Mouse (Mus musculus): ENCODE results near the gene Slc2a10. TPM values are rescaled to one million over a fixed set of nuclear protein-coding genes. Genes with fewer than 3 reads are reported as not detected.
A peak's percentile ranks its signal among the peaks of the same experiment; 100 is the strongest.
"Not testable (repeated sequence)": the region's sequence is repeated elsewhere in the genome, so short reads cannot be mapped to it uniquely, and the experiment has no call there.

Gene Slc2a10
- total RNA-seq, 2 experiments from 2014 or later: 0.48 to 0.67 TPM

- DNase-seq: no peak
These were observed 6.1 kb downstream of the Slc2a10 start for GRCm38 (mm10) chr2:165509686-165510085.

GRCm38 (mm10) chr2:165510466-165510865 is 6.9 kb downstream of the Slc2a10 start:
- no peak for DNase-seq

- DNase-seq: not testable (repeated sequence)
These were observed 7.4 kb downstream of the Slc2a10 start for GRCm38 (mm10) chr2:165510914-165511458.

- DNase-seq: not testable (repeated sequence)
These were observed 7.9 kb downstream of the Slc2a10 start for GRCm38 (mm10) chr2:165511530-165511929.

GRCm38 (mm10) chr2:165512426-165512825 is 8.8 kb downstream of the Slc2a10 start:
- DNase-seq: no peak

GRCm38 (mm10) chr2:165512870-165513600 is 9.4 kb downstream of the Slc2a10 start:
- no peak for DNase-seq

- no peak for DNase-seq
These were observed 11.7 kb downstream of the Slc2a10 start for GRCm38 (mm10) chr2:165515178-165515728.

- no peak for DNase-seq
These were observed 22.0 kb downstream of the Slc2a10 start for GRCm38 (mm10) chr2:165525609-165526008.

GRCm38 (mm10) chr2:165529106-165529505 is 25.5 kb downstream of the Slc2a10 start:
- peak; percentile 52 to 63 for DNase-seq

GRCm38 (mm10) chr2:165533789-165534188 is 30.2 kb downstream of the Slc2a10 start:
- no peak for DNase-seq

- DNase-seq: no peak
These were observed 37.4 kb downstream of the Slc2a10 start for GRCm38 (mm10) chr2:165540975-165541374.

- DNase-seq: no peak
These were observed 39.5 kb downstream of the Slc2a10 start for GRCm38 (mm10) chr2:165542939-165543669.

- DNase-seq: no peak
These were observed 40.1 kb downstream of the Slc2a10 start for GRCm38 (mm10) chr2:165543670-165544016.

- no peak for DNase-seq
These were observed 42.1 kb downstream of the Slc2a10 start for GRCm38 (mm10) chr2:165545687-165546086.

GRCm38 (mm10) chr2:165546341-165546740 is 42.8 kb downstream of the Slc2a10 start:
- DNase-seq: no peak

- no peak for DNase-seq
These were observed 43.8 kb downstream of the Slc2a10 start for GRCm38 (mm10) chr2:165547410-165547809.

GRCm38 (mm10) chr2:165548627-165549026 is 45.0 kb downstream of the Slc2a10 start:
- no peak for DNase-seq

GRCm38 (mm10) chr2:165550410-165550809 is 46.8 kb downstream of the Slc2a10 start:
- DNase-seq: not testable (repeated sequence)

GRCm38 (mm10) chr2:165554066-165554465 is 50.5 kb downstream of the Slc2a10 start:
- no peak for DNase-seq

GRCm38 (mm10) chr2:165557278-165557677 is 53.7 kb downstream of the Slc2a10 start:
- no peak for DNase-seq

- no peak for DNase-seq
These were observed 55.3 kb downstream of the Slc2a10 start for GRCm38 (mm10) chr2:165558916-165559315.

- no peak for DNase-seq
These were observed 56.1 kb downstream of the Slc2a10 start for GRCm38 (mm10) chr2:165559506-165560235.

GRCm38 (mm10) chr2:165561861-165562260 is 58.3 kb downstream of the Slc2a10 start:
- DNase-seq: no peak

Measured in layer of hippocampus, postnatal 36 days (tissue).